Mouse (Mus musculus): ENCODE measurements around the gene Oser1. TPM values are rescaled to one million over a fixed set of nuclear protein-coding genes. Genes with fewer than 3 reads are reported as not detected.

Gene Oser1
- polyA plus RNA-seq, 1 experiment from 2014 or later: 79.8 TPM

DNA sequence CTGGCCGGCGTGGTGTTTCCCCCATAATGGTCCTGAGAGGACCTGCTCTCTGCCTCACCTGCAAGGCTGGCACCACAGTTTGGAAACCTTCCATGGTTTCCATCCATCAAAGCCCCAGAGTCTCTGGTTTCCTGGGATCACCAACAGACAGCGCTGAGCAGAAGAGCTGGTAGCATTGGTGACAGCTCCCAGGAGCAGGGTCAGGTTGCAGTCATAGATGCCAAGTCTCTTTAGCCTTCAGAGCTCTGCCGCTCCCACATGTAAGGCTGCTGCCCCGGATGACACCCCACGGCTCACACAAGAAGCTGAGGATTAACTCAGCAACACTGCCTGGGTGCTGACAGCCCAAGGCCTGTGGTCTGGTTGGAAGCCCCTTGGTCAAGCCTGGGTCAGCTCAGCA lies 39.4 kb downstream of the Oser1 start:
- Histone ChIP-seq H3K9me3 (ENCODE audit: control insufficient read depth, low read length) (no peaks in the 10 kb centered on the region), H3K9ac (ENCODE audit: low read length) (no peak overlapping the region), H3K27ac (replicated peaks) (no peak overlapping the region), H3K36me3 (ENCODE audit: control insufficient read depth, insufficient read depth, low read length) (no peaks in the 10 kb centered on the region), H3K4me3 (ENCODE audit: low read depth, low read length) (no peak overlapping the region), H3K27me3 (ENCODE audit: control insufficient read depth, insufficient read depth, low read length) (no peaks in the 10 kb centered on the region), H3K4me2 (replicated peaks; ENCODE audit: low read depth) (no peak overlapping the region), H3K4me1 (replicated peaks; ENCODE audit: control insufficient read depth, insufficient read depth) (peaks cover 6% of the 10 kb centered on the region)
- 84% methylated on average over 6 of the region's 6 CpGs for WGBS
- ATAC-seq (ENCODE audit: low FRiP score, low TSS enrichment) (no peak), DNase-seq (ENCODE audit: low spot score) (no peak)
- TF ChIP-seq CTCF (IDR thresholded peaks at IDR 0.05; ENCODE audit: low read depth): no peak
- no peak for TF ChIP-seq EP300 (optimal IDR thresholded peaks at IDR 0.05)

DNA sequence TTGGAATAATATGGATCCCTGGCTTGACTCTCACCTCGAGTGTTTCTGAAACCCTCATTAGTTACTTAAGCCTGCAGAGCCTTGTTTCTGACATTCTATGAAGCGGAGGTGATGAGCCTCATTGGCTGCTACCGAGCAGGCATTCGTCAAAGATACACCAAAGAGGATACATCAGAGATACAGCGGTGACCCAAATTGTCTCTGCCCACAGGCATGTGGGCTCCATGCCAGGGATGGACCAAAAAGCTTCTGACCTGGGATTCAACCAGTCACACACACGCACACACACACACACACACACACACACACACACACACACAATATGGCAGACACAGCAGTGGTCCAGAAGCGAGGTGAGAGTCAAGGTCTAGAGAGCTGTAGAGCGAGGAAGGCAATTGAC lies 43.3 kb downstream of the Oser1 start:
- Histone ChIP-seq H3K27me3 (ENCODE audit: control insufficient read depth, insufficient read depth, low read length) (no peaks in the 10 kb centered on the region), H3K36me3 (ENCODE audit: control insufficient read depth, insufficient read depth, low read length) (no peaks in the 10 kb centered on the region), H3K27ac (replicated peaks) (peak overlapping the region; percentile 53), H3K9ac (ENCODE audit: low read length) (no peak overlapping the region), H3K4me2 (replicated peaks; ENCODE audit: low read depth) (no peak overlapping the region), H3K4me1 (replicated peaks; ENCODE audit: control insufficient read depth, insufficient read depth) (no peaks in the 10 kb centered on the region; the same call in 1 of the 2 replicates), H3K4me3 (ENCODE audit: low read depth, low read length) (no peak overlapping the region), H3K9me3 (ENCODE audit: control insufficient read depth, low read length) (no peaks in the 10 kb centered on the region)
- TF ChIP-seq CTCF (IDR thresholded peaks at IDR 0.05; ENCODE audit: low read depth) (no peak), EP300 (optimal IDR thresholded peaks at IDR 0.05) (no peak)
- DNase-seq (ENCODE audit: low spot score) (no peak), ATAC-seq (ENCODE audit: low FRiP score, low TSS enrichment) (no peak)
- 79% methylated on average over 8 of the region's 8 CpGs for WGBS

DNA sequence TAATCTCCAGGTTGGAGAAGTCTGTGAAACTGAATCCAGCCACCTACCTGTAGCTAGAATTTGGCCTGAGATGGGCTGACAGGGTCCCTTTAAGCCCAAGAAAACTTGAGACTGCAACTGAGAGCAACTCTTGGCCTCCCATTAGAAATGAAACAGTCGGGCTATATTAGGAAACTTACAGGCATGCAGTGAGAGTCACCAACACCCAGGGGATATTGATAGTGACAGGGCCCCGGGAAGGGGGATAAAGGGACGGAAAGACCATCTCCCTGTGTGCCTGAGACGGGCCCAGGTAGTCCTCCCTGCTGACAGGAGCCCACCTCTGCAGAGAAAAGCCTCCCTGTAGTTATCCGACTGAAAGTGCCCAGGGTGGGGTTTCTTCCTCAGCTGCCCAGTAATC lies 45.1 kb downstream of the Oser1 start:
- Histone ChIP-seq H3K4me2 (replicated peaks; ENCODE audit: low read depth) (no peak overlapping the region; the same call in 1 of the 2 replicates), H3K4me3 (ENCODE audit: low read depth, low read length) (no peak overlapping the region), H3K4me1 (replicated peaks; ENCODE audit: control insufficient read depth, insufficient read depth) (no peaks in the 10 kb centered on the region), H3K27me3 (ENCODE audit: control insufficient read depth, insufficient read depth, low read length) (no peaks in the 10 kb centered on the region), H3K9me3 (ENCODE audit: control insufficient read depth, low read length) (no peaks in the 10 kb centered on the region), H3K27ac (replicated peaks) (peak overlapping the region; percentile 65; the same call in 1 of the 2 replicates), H3K9ac (ENCODE audit: low read length) (no peak overlapping the region), H3K36me3 (ENCODE audit: control insufficient read depth, insufficient read depth, low read length) (no peaks in the 10 kb centered on the region)
- DNase-seq (ENCODE audit: low spot score) (no peak), ATAC-seq (ENCODE audit: low FRiP score, low TSS enrichment) (no peak)
- WGBS: 73% methylated on average over 5 of the region's 5 CpGs
- TF ChIP-seq EP300 (optimal IDR thresholded peaks at IDR 0.05) (no peak), CTCF (IDR thresholded peaks at IDR 0.05; ENCODE audit: low read depth) (no peak)

DNA sequence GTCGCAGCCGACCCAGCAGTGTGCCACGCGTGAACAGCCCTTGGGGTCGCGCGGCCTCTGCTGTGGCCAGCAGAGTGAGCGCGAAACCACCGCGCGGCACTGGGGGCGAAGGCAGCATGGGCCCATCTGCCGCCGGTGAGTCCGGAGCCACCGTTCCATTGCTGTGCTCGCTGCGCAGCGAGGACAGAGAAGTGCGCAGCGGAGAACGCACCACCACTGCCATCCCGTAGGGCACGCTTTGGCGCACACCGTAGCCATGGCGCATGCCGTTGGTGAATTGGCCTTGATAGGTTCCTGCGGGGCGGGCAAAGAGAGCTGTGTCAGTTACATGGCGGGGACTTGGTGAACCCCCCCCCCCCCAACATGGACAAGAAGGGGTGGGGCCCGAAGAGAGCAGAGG lies 48.4 kb downstream of the Oser1 start:
- DNase-seq (ENCODE audit: low spot score): no peak
- no peak for TF ChIP-seq EP300 (optimal IDR thresholded peaks at IDR 0.05)
- no peak for TF ChIP-seq CTCF (IDR thresholded peaks at IDR 0.05; ENCODE audit: low read depth)
- no peak overlapping the region for H3K4me3 ChIP-seq (ENCODE audit: low read depth, low read length)
- WGBS: 43% methylated on average over 32 of the region's 33 CpGs
- H3K9ac ChIP-seq (ENCODE audit: low read length): no peak overlapping the region
- no peaks in the 10 kb centered on the region for H3K36me3 ChIP-seq (ENCODE audit: control insufficient read depth, insufficient read depth, low read length)
- no peak overlapping the region for H3K27ac ChIP-seq (replicated peaks)
- H3K9me3 ChIP-seq (ENCODE audit: control insufficient read depth, low read length): no peaks in the 10 kb centered on the region
- no peaks in the 10 kb centered on the region for H3K4me1 ChIP-seq (replicated peaks; ENCODE audit: control insufficient read depth, insufficient read depth)
- H3K4me2 ChIP-seq (replicated peaks; ENCODE audit: low read depth): no peak overlapping the region
- no peak for ATAC-seq (ENCODE audit: low FRiP score, low TSS enrichment)
- H3K27me3 ChIP-seq (ENCODE audit: control insufficient read depth, insufficient read depth, low read length): no peaks in the 10 kb centered on the region

DNA sequence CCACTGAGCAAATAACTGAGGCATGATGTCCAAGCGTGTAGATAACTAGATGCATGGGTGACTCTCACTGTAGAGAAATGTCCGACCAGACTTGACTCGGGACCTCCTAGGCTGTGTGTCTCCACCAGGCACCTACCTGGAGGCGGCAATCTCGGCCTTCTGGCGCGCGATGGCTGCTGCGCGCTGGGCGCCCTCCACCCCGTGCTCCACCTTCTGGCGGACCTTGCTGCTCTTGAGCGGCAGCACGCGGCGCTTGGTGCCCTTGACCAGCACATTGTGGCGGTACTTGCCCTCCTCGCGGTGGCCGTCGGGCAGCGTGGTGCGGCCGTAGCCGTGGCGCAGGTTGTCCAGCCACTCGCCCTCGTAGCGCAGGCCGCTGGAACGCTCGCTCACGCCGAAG lies 49.0 kb downstream of the Oser1 start:
- Histone ChIP-seq H3K36me3 (ENCODE audit: control insufficient read depth, insufficient read depth, low read length) (no peaks in the 10 kb centered on the region), H3K27ac (replicated peaks) (no peak overlapping the region), H3K9ac (ENCODE audit: low read length) (no peak overlapping the region), H3K4me1 (replicated peaks; ENCODE audit: control insufficient read depth, insufficient read depth) (no peaks in the 10 kb centered on the region), H3K27me3 (ENCODE audit: control insufficient read depth, insufficient read depth, low read length) (no peaks in the 10 kb centered on the region), H3K9me3 (ENCODE audit: control insufficient read depth, low read length) (no peaks in the 10 kb centered on the region), H3K4me2 (replicated peaks; ENCODE audit: low read depth) (no peak overlapping the region), H3K4me3 (ENCODE audit: low read depth, low read length) (no peak overlapping the region)
- WGBS: 49% methylated on average over 35 of the region's 35 CpGs
- no peak for DNase-seq (ENCODE audit: low spot score)
- 0 out of 2 replicates have a peak, but pooled peaks have one; percentile 13 for ATAC-seq (ENCODE audit: low FRiP score, low TSS enrichment)
- TF ChIP-seq EP300 (optimal IDR thresholded peaks at IDR 0.05) (no peak), CTCF (IDR thresholded peaks at IDR 0.05; ENCODE audit: low read depth) (no peak)

DNA sequence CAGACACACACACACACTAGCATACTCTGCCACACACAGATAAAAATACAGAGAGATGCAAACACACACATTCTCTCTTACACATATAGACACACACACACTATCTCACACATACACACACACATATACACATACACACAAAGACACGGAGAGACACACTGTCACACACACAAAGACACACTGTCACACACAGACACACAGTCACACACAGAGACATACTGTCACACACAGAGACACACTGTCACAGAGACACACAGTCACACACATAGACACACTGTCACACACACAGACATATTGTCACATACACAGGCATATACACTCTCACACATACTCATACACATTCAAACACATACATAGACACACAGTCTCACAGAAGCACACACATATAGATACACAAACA lies 51.9 kb downstream of the Oser1 start:
- Histone ChIP-seq H3K9ac (ENCODE audit: low read length) (no peak overlapping the region), H3K4me1 (replicated peaks; ENCODE audit: control insufficient read depth, insufficient read depth) (no peaks in the 10 kb centered on the region), H3K9me3 (ENCODE audit: control insufficient read depth, low read length) (no peaks in the 10 kb centered on the region), H3K27ac (replicated peaks) (no peak overlapping the region), H3K4me3 (ENCODE audit: low read depth, low read length) (no peak overlapping the region), H3K36me3 (ENCODE audit: control insufficient read depth, insufficient read depth, low read length) (no peaks in the 10 kb centered on the region), H3K4me2 (replicated peaks; ENCODE audit: low read depth) (no peak overlapping the region), H3K27me3 (ENCODE audit: control insufficient read depth, insufficient read depth, low read length) (no peaks in the 10 kb centered on the region)
- TF ChIP-seq CTCF (IDR thresholded peaks at IDR 0.05; ENCODE audit: low read depth): no peak
- no peak for TF ChIP-seq EP300 (optimal IDR thresholded peaks at IDR 0.05)
- DNase-seq (ENCODE audit: low spot score) (no peak), ATAC-seq (ENCODE audit: low FRiP score, low TSS enrichment) (no peak)
- 100% methylated on average over 1 of the region's 1 CpGs for WGBS

Data from stomach, postnatal 0 days (tissue).